Mouse (Mus musculus) forebrain, embryonic 13.5 days (tissue): ENCODE measurements around the gene Hist1h2ai. TPM values are rescaled to one million over a fixed set of nuclear protein-coding genes. Genes with fewer than 3 reads are reported as not detected.
"Not testable (repeated sequence)": the region's sequence is repeated elsewhere in the genome, so short reads cannot be mapped to it uniquely, and the experiment has no call there.

Source experiments
- ATAC-seq: fragments of 200-750 bp; cut with Nextera tagmentation; 2 replicates; pipeline ENCODE4 v1.8.0; 2017
- H3K27ac ChIP-seq: fragments of 300-500 bp; sonication (generic); 2 replicates; pipeline ENCODE4 v1.5.1; 2015; ENCODE audit warnings: inconsistent platforms, mild to moderate bottlenecking, moderate library complexity
- H3K27me3 ChIP-seq: fragments of 300-500 bp; sonication (generic); 2 replicates; pipeline ENCODE4 v1.6.1; 2015; ENCODE audit warnings: mild to moderate bottlenecking, inconsistent platforms
- H3K36me3 ChIP-seq: fragments of 300-500 bp; sonication (generic); 2 replicates; pipeline ENCODE4 v1.6.1; 2015; ENCODE audit warnings: mild to moderate bottlenecking, inconsistent platforms; ENCODE audit not compliant: poor library complexity, severe bottlenecking
- H3K4me1 ChIP-seq: fragments of 300-500 bp; sonication (generic); 2 replicates; pipeline ENCODE4 v1.6.1; 2015; ENCODE audit warnings: inconsistent platforms
- H3K4me2 ChIP-seq: fragments of 300-500 bp; sonication (generic); 2 replicates; pipeline ENCODE4 v1.6.1; 2015; ENCODE audit warnings: inconsistent platforms, mild to moderate bottlenecking, moderate library complexity
- H3K4me3 ChIP-seq: fragments of 300-500 bp; sonication (generic); 2 replicates; pipeline ENCODE4 v1.5.1; 2015; ENCODE audit warnings: mild to moderate bottlenecking, inconsistent platforms
- H3K9ac ChIP-seq: fragments of 300-500 bp; sonication (generic); 2 replicates; pipeline ENCODE4 v1.6.1; 2015; ENCODE audit warnings: mild to moderate bottlenecking, inconsistent platforms
- H3K9me3 ChIP-seq: fragments of 300-500 bp; sonication (generic); replicated peaks from 2 replicates; pipeline ENCODE4 v1.6.1; 2016; ENCODE audit warnings: inconsistent platforms
- WGBS: fragments of 180-500 bp; shearing (Covaris S2); methylation state at CpG from one replicate; pipeline ENCODE4 v1.1.7; 2015; 5-methylcytosine and 5-hydroxymethylcytosine counted together
- polyA plus RNA-seq: library from polyadenylated mRNA; unstranded; fragments of >200 nt; fragmentation: Nextera tagmentation; extraction: Ambion mirVana; gene quantifications from 2 replicates; pipeline ENCODE4 v1.2.1, GENCODE M21; 2015

Hist1h2ai gene
- polyA plus RNA-seq, 1 experiment from 2014 or later, result 32.4 TPM

DNA sequence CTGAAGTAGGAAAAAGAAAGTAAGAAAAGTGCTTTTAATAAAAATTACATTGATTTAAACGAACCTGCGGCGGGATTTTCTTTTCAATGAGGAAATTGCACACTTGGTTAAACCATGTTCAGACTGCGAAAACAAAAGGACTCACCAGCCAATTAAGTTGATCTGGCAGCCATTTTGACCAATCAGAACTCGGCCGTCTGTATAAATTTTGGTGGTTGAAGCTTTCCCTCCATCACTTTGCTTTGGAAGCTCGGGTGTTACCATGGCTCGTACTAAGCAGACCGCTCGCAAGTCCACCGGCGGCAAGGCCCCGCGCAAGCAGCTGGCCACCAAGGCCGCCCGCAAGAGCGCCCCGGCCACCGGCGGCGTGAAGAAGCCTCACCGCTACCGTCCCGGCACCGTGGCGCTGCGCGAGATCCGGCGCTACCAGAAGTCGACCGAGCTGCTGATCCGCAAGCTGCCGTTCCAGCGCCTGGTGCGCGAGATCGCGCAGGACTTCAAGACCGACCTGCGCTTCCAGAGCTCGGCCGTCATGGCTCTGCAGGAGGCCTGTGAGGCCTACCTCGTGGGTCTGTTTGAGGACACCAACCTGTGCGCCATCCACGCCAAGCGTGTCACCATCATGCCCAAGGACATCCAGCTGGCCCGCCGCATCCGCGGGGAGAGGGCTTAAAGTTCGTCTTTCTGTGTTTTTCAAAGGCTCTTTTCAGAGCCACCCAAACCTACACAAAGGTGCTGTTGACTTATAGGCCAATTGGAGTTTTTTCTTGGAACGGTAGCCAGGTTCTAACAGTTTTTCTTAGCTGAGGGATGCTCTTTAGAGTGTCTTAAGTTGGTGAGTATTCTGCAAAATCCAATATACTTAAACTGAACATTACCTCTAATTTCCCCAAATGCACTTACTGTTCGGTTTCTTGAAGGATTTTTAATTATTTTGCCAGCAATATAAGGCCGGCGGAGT, 1.5 kb downstream of the Hist1h2ai start, which contains the start of gene Hist1h3h:
Gene Hist1h3h, plus strand, starts transcription at position 263 of the 961 bp plus-strand sequence.
- not testable (repeated sequence) for H3K36me3 ChIP-seq, H3K27me3 ChIP-seq, H3K9me3 ChIP-seq
- H3K4me1 ChIP-seq, result peaks cover 44% of the 10 kb centered on the region
- ATAC-seq, result peak; percentile 45
- H3K4me3 ChIP-seq, result peak within 1 kb of the TSS; percentile 49
- H3K9ac ChIP-seq, result peak within 1 kb of the TSS; percentile 87
- WGBS, result under 1% methylated on average over 30 of the region's 56 CpGs
- H3K4me2 ChIP-seq, result peak within 1 kb of the TSS; percentile 85
- peak within 1 kb of the TSS; percentile 98 for H3K27ac ChIP-seq

DNA sequence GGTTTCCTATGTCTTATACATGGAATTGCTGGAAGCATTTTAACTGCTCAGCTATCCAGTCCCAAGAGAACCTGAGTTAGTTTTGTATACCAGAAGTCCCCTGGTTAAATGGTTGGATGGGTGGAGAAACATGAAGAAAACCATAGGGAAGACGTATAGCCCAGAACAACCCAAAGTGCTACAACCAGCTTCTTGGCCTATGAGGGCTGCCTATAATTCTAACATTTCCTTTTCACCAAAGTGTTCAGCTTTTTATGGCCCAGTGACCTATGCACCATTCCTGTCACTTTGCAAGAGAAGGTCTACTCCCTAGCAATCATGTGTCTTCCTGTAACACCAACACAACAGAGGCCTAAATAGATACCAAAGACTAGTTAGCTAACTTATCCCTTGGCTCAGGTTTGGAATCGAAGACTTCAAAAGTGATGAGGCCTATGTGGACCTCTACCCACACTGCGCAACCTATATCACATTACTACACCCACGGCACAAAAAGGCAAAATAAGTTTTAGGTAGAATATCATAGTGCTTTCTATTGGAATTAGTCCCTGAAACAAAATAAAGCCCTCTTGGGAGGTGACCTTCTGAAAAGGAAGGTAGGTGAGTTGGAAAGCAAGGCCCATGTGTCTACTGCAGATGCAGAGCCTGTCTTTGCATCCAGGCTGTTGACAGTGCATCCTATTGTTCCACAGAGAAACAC, 2.3 kb downstream of the Hist1h2ai start:
- Histone ChIP-seq H3K9ac (peak overlapping the region; percentile 72), H3K4me1 (peaks cover 48% of the 10 kb centered on the region), H3K9me3 (no peaks in the 10 kb centered on the region), H3K4me2 (peak overlapping the region; percentile 62), H3K27ac (peak overlapping the region; percentile 86), H3K36me3 (no peaks in the 10 kb centered on the region), H3K4me3 (peak overlapping the region; percentile 48), H3K27me3 (no peaks in the 10 kb centered on the region)
- no peak for ATAC-seq
- WGBS, result 54% methylated on average over 4 of the region's 4 CpGs

DNA sequence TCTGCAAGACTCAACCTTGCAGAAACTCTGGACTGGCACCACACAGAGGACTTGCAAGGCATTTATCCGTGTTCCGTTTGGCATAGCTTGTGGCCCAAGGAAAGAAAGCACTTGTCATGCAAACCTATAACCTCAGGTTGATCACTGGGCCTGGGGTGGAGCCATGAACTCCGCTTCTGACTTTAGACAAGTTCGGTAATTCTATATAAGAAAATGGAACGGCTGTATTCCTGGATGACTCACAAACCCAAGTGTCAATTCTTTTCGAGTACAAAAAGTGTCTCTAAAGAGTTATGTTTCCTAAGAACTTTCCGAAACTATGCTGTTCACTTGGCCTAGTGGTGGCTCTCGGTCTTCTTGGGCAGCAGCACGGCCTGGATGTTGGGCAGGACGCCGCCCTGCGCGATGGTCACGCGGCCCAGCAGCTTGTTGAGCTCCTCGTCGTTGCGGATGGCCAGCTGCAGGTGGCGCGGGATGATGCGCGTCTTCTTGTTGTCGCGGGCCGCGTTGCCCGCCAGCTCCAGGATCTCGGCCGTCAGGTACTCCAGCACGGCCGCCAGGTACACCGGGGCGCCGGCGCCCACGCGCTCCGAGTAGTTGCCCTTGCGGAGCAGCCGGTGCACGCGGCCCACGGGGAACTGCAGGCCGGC, 5.0 kb downstream of the Hist1h2ai start:
- 1% methylated on average over 22 of the region's 44 CpGs for WGBS
- not testable (repeated sequence) for H3K27me3 ChIP-seq, H3K36me3 ChIP-seq, H3K9me3 ChIP-seq, ATAC-seq
- H3K4me3 ChIP-seq, result peak overlapping the region; percentile 40
- H3K9ac ChIP-seq, result peak overlapping the region; percentile 60
- peak overlapping the region; percentile 66 for H3K4me2 ChIP-seq
- H3K27ac ChIP-seq, result peak overlapping the region; percentile 86
- H3K4me1 ChIP-seq, result peaks cover 40% of the 10 kb centered on the region

GRCm38 (mm10) chr13:21721757-21722372, 5.6 kb downstream of the Hist1h2ai start, which contains the start of gene Hist1h2bm:
Gene Hist1h2bm, plus strand, starts transcription at chr13:21722044.
- H3K4me2 ChIP-seq, result peak within 1 kb of the TSS; percentile 66
- H3K9me3 ChIP-seq, H3K27me3 ChIP-seq, H3K36me3 ChIP-seq: not testable (repeated sequence)
- under 1% methylated on average over 37 of the region's 37 CpGs for WGBS
- H3K27ac ChIP-seq, result peak within 1 kb of the TSS; percentile 92
- peak within 1 kb of the TSS; percentile 71 for H3K9ac ChIP-seq
- peak; percentile 98 for ATAC-seq
- peaks cover 39% of the 10 kb centered on the region for H3K4me1 ChIP-seq
- H3K4me3 ChIP-seq, result peak within 1 kb of the TSS; percentile 40

DNA sequence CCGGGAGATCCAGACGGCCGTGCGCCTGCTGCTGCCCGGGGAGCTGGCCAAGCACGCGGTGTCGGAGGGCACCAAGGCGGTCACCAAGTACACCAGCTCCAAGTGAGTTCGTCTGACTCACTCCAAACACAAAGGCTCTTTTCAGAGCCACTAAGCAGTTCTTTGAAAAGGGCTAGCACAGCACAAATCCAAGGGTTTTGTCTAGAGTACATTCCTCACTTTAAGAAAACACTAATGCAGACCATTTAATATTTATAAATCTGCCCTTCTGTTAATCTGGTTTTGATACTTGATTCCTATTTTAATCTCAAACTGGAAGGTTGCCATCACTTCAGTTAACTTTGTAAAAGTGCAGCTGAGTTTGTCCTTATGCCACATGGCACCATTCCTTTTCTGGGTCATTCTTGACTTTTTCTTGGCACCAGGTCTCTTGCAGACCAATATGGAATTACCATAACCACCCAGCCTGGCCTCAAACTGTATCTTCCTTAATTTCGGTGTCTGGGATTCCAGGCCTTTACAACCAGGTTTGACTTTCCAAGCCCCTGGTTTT, 6.2 kb downstream of the Hist1h2ai start:
- peak overlapping the region; percentile 92 for H3K27ac ChIP-seq
- H3K4me2 ChIP-seq, result peak overlapping the region; percentile 66
- 1% methylated on average over 11 of the region's 11 CpGs for WGBS
- peaks cover 40% of the 10 kb centered on the region for H3K4me1 ChIP-seq
- no peaks in the 10 kb centered on the region for H3K27me3 ChIP-seq
- H3K9me3 ChIP-seq, result no peaks in the 10 kb centered on the region
- H3K36me3 ChIP-seq, result no peaks in the 10 kb centered on the region
- peak overlapping the region; percentile 40 for H3K4me3 ChIP-seq
- peak; percentile 25 for ATAC-seq
- H3K9ac ChIP-seq, result peak overlapping the region; percentile 71

- ATAC-seq, result no peak
- H3K4me2 ChIP-seq, result peak overlapping the region; percentile 66
- peaks cover 43% of the 10 kb centered on the region for H3K4me1 ChIP-seq
- no peaks in the 10 kb centered on the region for H3K9me3 ChIP-seq
- WGBS, result 28% methylated on average over 5 of the region's 5 CpGs
- no peaks in the 10 kb centered on the region for H3K36me3 ChIP-seq
- peak overlapping the region; percentile 92; the same call in 1 of the 2 replicates for H3K27ac ChIP-seq
- H3K9ac ChIP-seq, result 0 out of 2 replicates have a peak overlapping the region, but pooled peaks have one; percentile 71
- no peak overlapping the region for H3K4me3 ChIP-seq
- no peaks in the 10 kb centered on the region for H3K27me3 ChIP-seq
These were observed 7.0 kb downstream of the Hist1h2ai start for GRCm38 (mm10) chr13:21722993-21723836.

GRCm38 (mm10) chr13:21727948-21728572, 11.8 kb downstream of the Hist1h2ai start:
- ATAC-seq, result peak; percentile 77
- H3K4me1 ChIP-seq, result peaks cover 10% of the 10 kb centered on the region
- no peaks in the 10 kb centered on the region for H3K9me3 ChIP-seq
- no peaks in the 10 kb centered on the region for H3K27me3 ChIP-seq
- no peak overlapping the region for H3K9ac ChIP-seq
- no peaks in the 10 kb centered on the region for H3K36me3 ChIP-seq
- H3K4me3 ChIP-seq, result no peak overlapping the region
- WGBS, result 24% methylated on average over 11 of the region's 11 CpGs
- H3K4me2 ChIP-seq, result no peak overlapping the region; the same call in 1 of the 2 replicates
- H3K27ac ChIP-seq, result peak overlapping the region; percentile 45; the same call in 1 of the 2 replicates

DNA sequence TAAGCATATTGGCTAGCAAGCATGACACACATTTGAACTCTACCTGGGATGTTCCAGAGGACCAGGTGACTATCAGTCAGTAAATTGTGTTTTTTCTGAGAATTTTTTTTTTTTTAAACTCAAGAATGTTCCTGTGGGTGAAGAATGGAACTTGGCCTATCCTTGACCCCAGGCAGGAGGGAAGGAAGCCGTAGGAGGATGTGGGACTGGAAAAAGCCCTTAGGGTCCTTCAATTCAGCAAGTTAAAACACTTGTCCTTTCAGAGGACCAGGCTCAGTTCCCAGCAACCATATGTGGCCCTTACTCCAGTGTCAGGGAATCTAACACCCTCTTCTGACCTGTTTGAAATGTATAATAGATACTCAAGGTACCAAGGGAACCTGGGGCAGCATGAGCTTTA, 13.3 kb downstream of the Hist1h2ai start:
- H3K36me3 ChIP-seq, result no peaks in the 10 kb centered on the region
- no peak overlapping the region for H3K9ac ChIP-seq
- no peak overlapping the region for H3K4me3 ChIP-seq
- no peaks in the 10 kb centered on the region for H3K9me3 ChIP-seq
- no peak overlapping the region for H3K4me2 ChIP-seq
- H3K4me1 ChIP-seq, result peaks cover 13% of the 10 kb centered on the region
- ATAC-seq, result no peak
- no peaks in the 10 kb centered on the region for H3K27me3 ChIP-seq
- H3K27ac ChIP-seq, result no peak overlapping the region
- 73% methylated on average over 1 of the region's 1 CpGs for WGBS

- WGBS, result 62% methylated on average over 5 of the region's 5 CpGs
These were observed 17.2 kb downstream of the Hist1h2ai start for GRCm38 (mm10) chr13:21733466-21733865.

More at GRCm38 (mm10) chr13:21733466-21733865, 17.2 kb downstream of the Hist1h2ai start:
- Histone ChIP-seq H3K9ac (no peak overlapping the region), H3K4me2 (0 out of 2 replicates have a peak overlapping the region, but pooled peaks have one; percentile 10), H3K9me3 (no peaks in the 10 kb centered on the region), H3K4me3 (no peak overlapping the region), H3K4me1 (peaks cover 12% of the 10 kb centered on the region), H3K27me3 (no peaks in the 10 kb centered on the region), H3K36me3 (no peaks in the 10 kb centered on the region), H3K27ac (peak overlapping the region; percentile 99)
- ATAC-seq, result peak; percentile 14; the same call in 1 of the 2 replicates
